Mouse (Mus musculus) ES-E14 (cell line): Measurements from ENCODE around the gene Adam17.

Source experiments
- CHD2 ChIP-seq: IDR thresholded peaks from 2 replicates; pipeline ENCODE4 v1.6.1; 2014; ENCODE audit warnings: mild to moderate bottlenecking, low read depth, low read length, inconsistent platforms
- HCFC1 ChIP-seq: IDR thresholded peaks from 2 replicates; pipeline ENCODE4 v1.6.1; 2012; ENCODE audit warnings: low read length, inconsistent platforms, borderline replicate concordance; ENCODE audit not compliant: insufficient read depth
- MAFK ChIP-seq: IDR thresholded peaks from 2 replicates; pipeline ENCODE4 v1.6.1; 2014; ENCODE audit warnings: mild to moderate bottlenecking, low read depth, low read length, inconsistent platforms; ENCODE audit not compliant: insufficient read depth
- ZC3H11A ChIP-seq: IDR thresholded peaks from 2 replicates; pipeline ENCODE4 v1.6.1; 2012; ENCODE audit warnings: low read depth, mild to moderate bottlenecking, inconsistent platforms, low read length, borderline replicate concordance

DNA sequence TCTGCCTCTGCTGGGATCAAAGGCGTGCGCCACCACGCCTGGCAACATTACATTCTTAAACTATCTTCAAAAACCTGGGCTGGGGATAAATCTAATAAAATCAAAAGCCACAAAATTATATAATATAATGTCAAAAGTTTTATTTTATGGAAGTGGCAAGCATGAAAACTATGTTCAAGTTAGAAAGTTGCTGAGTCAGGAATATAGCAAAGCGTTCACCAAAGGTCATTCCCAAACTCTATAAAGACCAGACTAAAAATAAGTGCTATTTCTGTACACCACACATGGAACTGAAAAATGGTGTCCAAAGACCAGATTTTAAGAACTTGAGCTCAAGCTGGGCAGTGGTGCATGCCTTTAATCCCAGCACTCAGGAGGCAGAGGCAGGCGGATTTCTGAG, 29.3 kb upstream of the Adam17 start:
- TF ChIP-seq CHD2 (no peak), HCFC1 (no peak), ZC3H11A (no peak), MAFK (peak; percentile 94)
